Mouse (Mus musculus): ENCODE measurements around the gene Tacc3. TPM values are rescaled to one million over a fixed set of nuclear protein-coding genes. Genes with fewer than 3 reads are reported as not detected.

Gene Tacc3
- polyA plus RNA-seq, 1 experiment from 2014 or later, result 227 TPM

Other genes with a start within 250 kb of the Tacc3 start
- not detected in 2 replicates for gene Nkx1-1, start 224.2 kb upstream of the Tacc3 start, polyA plus RNA-seq (2015; fragmentation: Nextera tagmentation; extraction: Ambion mirVana)
- 55.2 and 56.9 TPM in 2 replicates for gene Fam53a, start 28.5 kb upstream of the Tacc3 start, polyA plus RNA-seq (2015; fragmentation: Nextera tagmentation; extraction: Ambion mirVana)
- gene Gm9903, start 28.2 kb upstream of the Tacc3 start, polyA plus RNA-seq (2015; fragmentation: Nextera tagmentation; extraction: Ambion mirVana), result 0.33 and 0.37 TPM in 2 replicates
- 274 and 284 TPM in 2 replicates for gene Slbp, start 5.6 kb upstream of the Tacc3 start, polyA plus RNA-seq (2015; fragmentation: Nextera tagmentation; extraction: Ambion mirVana)
- gene Tmem129, start 288 bp downstream of the Tacc3 start, polyA plus RNA-seq (2015; fragmentation: Nextera tagmentation; extraction: Ambion mirVana), result 37.3 and 39.7 TPM in 2 replicates
- gene Fgfr3, start 63.5 kb downstream of the Tacc3 start, polyA plus RNA-seq (2015; fragmentation: Nextera tagmentation; extraction: Ambion mirVana), result 59.1 and 64.7 TPM in 2 replicates
- 46.4 and 47.1 TPM in 2 replicates for gene Letm1, start 124.7 kb downstream of the Tacc3 start, polyA plus RNA-seq (2015; fragmentation: Nextera tagmentation; extraction: Ambion mirVana)
- 51.0 and 55.5 TPM in 2 replicates for gene Nsd2, start 162.6 kb downstream of the Tacc3 start, polyA plus RNA-seq (2015; fragmentation: Nextera tagmentation; extraction: Ambion mirVana)